Mouse (Mus musculus): Measurements from ENCODE around the gene Rab3gap1. TPM values are rescaled to one million over a fixed set of nuclear protein-coding genes. Genes with fewer than 3 reads are reported as not detected.

The Rab3gap1 gene
- polyA plus RNA-seq, 1 experiment from 2014 or later, result 13.3 TPM

- H3K27ac ChIP-seq, result no peak overlapping the region
- H3K4me2 ChIP-seq, result no peak overlapping the region
- WGBS (ENCODE audit: insufficient replicate concordance), result 63% methylated on average over 6 of the region's 6 CpGs
- H3K4me3 ChIP-seq, result no peak overlapping the region
- no peaks in the 10 kb centered on the region for H3K4me1 ChIP-seq
- no peaks in the 10 kb centered on the region for H3K36me3 ChIP-seq
- no peak for ATAC-seq
- H3K9ac ChIP-seq, result no peak overlapping the region
- H3K9me3 ChIP-seq (replicated peaks), result no peaks in the 10 kb centered on the region
- no peaks in the 10 kb centered on the region for H3K27me3 ChIP-seq (replicated peaks)
These were observed 8.7 kb upstream of the Rab3gap1 start for GRCm38 (mm10) chr1:127859799-127860400.

GRCm38 (mm10) chr1:127860492-127860891 lies 8.1 kb upstream of the Rab3gap1 start:
- no peak for ATAC-seq
- 81% methylated on average over 4 of the region's 4 CpGs for WGBS (ENCODE audit: insufficient replicate concordance)

GRCm38 (mm10) chr1:127861900-127862299 lies 6.7 kb upstream of the Rab3gap1 start:
- H3K4me2 ChIP-seq, result no peak overlapping the region
- 69% methylated on average over 5 of the region's 5 CpGs for WGBS (ENCODE audit: insufficient replicate concordance)

More at GRCm38 (mm10) chr1:127860492-127860891, 8.1 kb upstream of the Rab3gap1 start:
- Histone ChIP-seq H3K36me3 (no peaks in the 10 kb centered on the region), H3K4me1 (no peaks in the 10 kb centered on the region), H3K27me3 (replicated peaks) (no peaks in the 10 kb centered on the region), H3K9me3 (replicated peaks) (no peaks in the 10 kb centered on the region), H3K4me2 (no peak overlapping the region), H3K4me3 (no peak overlapping the region), H3K27ac (no peak overlapping the region), H3K9ac (no peak overlapping the region)

GRCm38 (mm10) chr1:127863806-127864205 lies 4.8 kb upstream of the Rab3gap1 start:
- Histone ChIP-seq H3K27ac (no peak overlapping the region), H3K4me2 (no peak overlapping the region), H3K27me3 (replicated peaks) (no peaks in the 10 kb centered on the region), H3K9me3 (replicated peaks) (no peaks in the 10 kb centered on the region), H3K9ac (no peak overlapping the region), H3K36me3 (no peaks in the 10 kb centered on the region), H3K4me3 (no peak overlapping the region), H3K4me1 (peaks cover 5% of the 10 kb centered on the region; the same call in 1 of the 2 replicates)
- no peak for ATAC-seq
- 65% methylated on average over 7 of the region's 7 CpGs for WGBS (ENCODE audit: insufficient replicate concordance)

More at GRCm38 (mm10) chr1:127861900-127862299, 6.7 kb upstream of the Rab3gap1 start:
- H3K4me3 ChIP-seq, result no peak overlapping the region
- no peaks in the 10 kb centered on the region for H3K36me3 ChIP-seq
- ATAC-seq, result no peak
- H3K9ac ChIP-seq, result no peak overlapping the region
- H3K27me3 ChIP-seq (replicated peaks), result no peaks in the 10 kb centered on the region
- no peak overlapping the region for H3K27ac ChIP-seq
- no peaks in the 10 kb centered on the region for H3K9me3 ChIP-seq (replicated peaks)
- H3K4me1 ChIP-seq, result no peaks in the 10 kb centered on the region

- Histone ChIP-seq H3K4me1 (peaks cover 21% of the 10 kb centered on the region), H3K4me2 (peak overlapping the region; percentile 77), H3K36me3 (peaks cover 29% of the 10 kb centered on the region), H3K9me3 (replicated peaks) (no peaks in the 10 kb centered on the region), H3K4me3 (peak overlapping the region; percentile 78), H3K9ac (peak overlapping the region; percentile 76), H3K27me3 (replicated peaks) (no peaks in the 10 kb centered on the region), H3K27ac (peak overlapping the region; percentile 78)
- no peak for ATAC-seq
- WGBS (ENCODE audit: insufficient replicate concordance), result 32% methylated on average over 8 of the region's 8 CpGs
These were observed 703 bp downstream of the Rab3gap1 start for GRCm38 (mm10) chr1:127869276-127869675.

- Histone ChIP-seq H3K9me3 (replicated peaks) (no peaks in the 10 kb centered on the region), H3K27me3 (replicated peaks) (no peaks in the 10 kb centered on the region), H3K9ac (no peak overlapping the region), H3K4me1 (no peaks in the 10 kb centered on the region), H3K4me2 (no peak overlapping the region), H3K27ac (no peak overlapping the region), H3K36me3 (peaks cover 9% of the 10 kb centered on the region), H3K4me3 (no peak overlapping the region)
- ATAC-seq, result no peak
- 59% methylated on average over 1 of the region's 1 CpGs for WGBS (ENCODE audit: insufficient replicate concordance)
These were observed 30.8 kb downstream of the Rab3gap1 start for GRCm38 (mm10) chr1:127899401-127899800.

GRCm38 (mm10) chr1:127904774-127905385 lies 36.3 kb downstream of the Rab3gap1 start:
- 77% methylated on average over 2 of the region's 2 CpGs for WGBS (ENCODE audit: insufficient replicate concordance)
- ATAC-seq, result no peak

GRCm38 (mm10) chr1:127913116-127913515 lies 44.5 kb downstream of the Rab3gap1 start:
- Histone ChIP-seq H3K9ac (no peak overlapping the region), H3K27me3 (replicated peaks) (no peaks in the 10 kb centered on the region), H3K36me3 (peaks cover 31% of the 10 kb centered on the region), H3K4me3 (no peak overlapping the region), H3K4me1 (no peaks in the 10 kb centered on the region), H3K9me3 (replicated peaks) (no peaks in the 10 kb centered on the region), H3K27ac (no peak overlapping the region), H3K4me2 (no peak overlapping the region)
- WGBS (ENCODE audit: insufficient replicate concordance), result 85% methylated on average over 4 of the region's 4 CpGs
- no peak for ATAC-seq

More at GRCm38 (mm10) chr1:127904774-127905385, 36.3 kb downstream of the Rab3gap1 start:
- Histone ChIP-seq H3K9ac (no peak overlapping the region), H3K4me2 (no peak overlapping the region), H3K36me3 (peaks cover 30% of the 10 kb centered on the region), H3K27me3 (replicated peaks) (no peaks in the 10 kb centered on the region), H3K27ac (no peak overlapping the region), H3K4me1 (no peaks in the 10 kb centered on the region), H3K9me3 (replicated peaks) (no peaks in the 10 kb centered on the region), H3K4me3 (no peak overlapping the region)

- H3K9me3 ChIP-seq (replicated peaks), result no peaks in the 10 kb centered on the region
- H3K36me3 ChIP-seq, result peaks cover 44% of the 10 kb centered on the region
- H3K4me3 ChIP-seq, result no peak overlapping the region
- H3K27me3 ChIP-seq (replicated peaks), result no peaks in the 10 kb centered on the region
- no peaks in the 10 kb centered on the region for H3K4me1 ChIP-seq
- no peak overlapping the region for H3K9ac ChIP-seq
- no peak for ATAC-seq
- H3K4me2 ChIP-seq, result no peak overlapping the region
- no peak overlapping the region for H3K27ac ChIP-seq
- 82% methylated on average over 6 of the region's 6 CpGs for WGBS (ENCODE audit: insufficient replicate concordance)
These were observed 46.7 kb downstream of the Rab3gap1 start for GRCm38 (mm10) chr1:127915316-127915715.

GRCm38 (mm10) chr1:127915802-127916201 lies 47.2 kb downstream of the Rab3gap1 start:
- H3K4me2 ChIP-seq, result no peak overlapping the region
- ATAC-seq, result no peak
- no peak overlapping the region for H3K4me3 ChIP-seq
- no peaks in the 10 kb centered on the region for H3K9me3 ChIP-seq (replicated peaks)
- no peak overlapping the region for H3K27ac ChIP-seq
- H3K4me1 ChIP-seq, result no peaks in the 10 kb centered on the region
- WGBS (ENCODE audit: insufficient replicate concordance), result 71% methylated on average over 1 of the region's 1 CpGs
- H3K27me3 ChIP-seq (replicated peaks), result no peaks in the 10 kb centered on the region
- H3K9ac ChIP-seq, result no peak overlapping the region
- H3K36me3 ChIP-seq, result peaks cover 42% of the 10 kb centered on the region

GRCm38 (mm10) chr1:127933405-127933804 lies 64.8 kb downstream of the Rab3gap1 start:
- Histone ChIP-seq H3K4me2 (no peak overlapping the region), H3K4me1 (no peaks in the 10 kb centered on the region), H3K27ac (no peak overlapping the region), H3K9ac (no peak overlapping the region), H3K9me3 (replicated peaks) (no peaks in the 10 kb centered on the region), H3K36me3 (peaks cover 77% of the 10 kb centered on the region), H3K27me3 (replicated peaks) (no peaks in the 10 kb centered on the region), H3K4me3 (no peak overlapping the region)
- ATAC-seq, result peak; percentile 61; the same call in 1 of the 2 replicates
- WGBS (ENCODE audit: insufficient replicate concordance), result 78% methylated on average over 2 of the region's 2 CpGs

GRCm38 (mm10) chr1:127934322-127934721 lies 65.7 kb downstream of the Rab3gap1 start:
- Histone ChIP-seq H3K9me3 (replicated peaks) (no peaks in the 10 kb centered on the region), H3K9ac (no peak overlapping the region), H3K4me3 (no peak overlapping the region), H3K27ac (no peak overlapping the region), H3K27me3 (replicated peaks) (no peaks in the 10 kb centered on the region), H3K36me3 (peaks cover 80% of the 10 kb centered on the region), H3K4me2 (no peak overlapping the region), H3K4me1 (no peaks in the 10 kb centered on the region)
- no peak for ATAC-seq
- 88% methylated on average over 5 of the region's 5 CpGs for WGBS (ENCODE audit: insufficient replicate concordance)
